9 mouse cellular contexts compared by ENCODE assay signal in genomic region chr11:78121176-78121575, GRCm38 (mm10). TPM values are rescaled to one million over a fixed set of nuclear protein-coding genes. Genes with fewer than 3 reads are reported as not detected.
DNase-seq lines count a peak whose midpoint lies in the region; TF ChIP-seq lines count a peak whose summit lies in the region.
"Had no signal": no experiment of that assay in that cellular context is flagged by ENCODE, and none has a peak within 500 bp of the region (broad histone marks: within the 10 kb centered on the region; RNA-seq: fewer than 3 reads in every experiment).

No protein-coding gene starts in this region.

- DNase-seq in cerebellum, adult 11-12 months, result peak; percentile 32
- no peak for DNase-seq in cerebellum, postnatal 4 days (ENCODE audit: low spot score in 2 of 2)
- DNase-seq in lung, adult 18-20 months, result peak; percentile 15 to 59
- DNase-seq in lung, adult 2 months, result no peak
- DNase-seq in heart, adult 9 months (ENCODE audit: low spot score in 2 of 2), result peak; percentile 67 to 71
- DNase-seq in lung, postnatal 14 days, result peak; percentile 23
- DNase-seq in testis, postnatal 14 days (ENCODE audit: low spot score), result no peak
- DNase-seq in left cerebral cortex, postnatal 4 days, result no peak
- DNase-seq: B cell, adult 2 months had no signal

- intact Hi-C loops in left cerebral cortex, postnatal 4 days (cut with DNase I), result no loop called here

- no peak for TF ChIP-seq POLR2A in lung, adult 2 months (IDR thresholded peaks at IDR 0.05; ENCODE audit: borderline replicate concordance, extremely low read depth, low read depth, low read length)

- no peak overlapping the region for H3K4me3 ChIP-seq in lung, adult 2 months (replicated peaks; ENCODE audit: extremely low read depth, low read depth, low read length)

- H3K4me1 ChIP-seq in lung, adult 2 months (ENCODE audit: control insufficient read depth, insufficient read depth, low read length), result peaks cover 26% of the 10 kb centered on the region

- WGBS in lung, adult 2 months, result 36% methylated on average over 5 of the region's 5 CpGs

- TF ChIP-seq CTCF in lung, adult 2 months (IDR thresholded peaks at IDR 0.05; ENCODE audit: insufficient read depth, low read length), result no peak

RNA-seq across cellular contexts. Expression of gene Fam222b, which starts 26.7 kb away (rescaled TPM):
- 21.6 and 25.6 TPM in 2 replicates for polyA plus RNA-seq in lung, adult 2 months (2012; rRNA removed)
- 10 to 100 TPM; 26.9 TPM for total RNA-seq in left cerebral cortex, postnatal 4 days (2021)

RNA-seq across cellular contexts. Expression of gene Eral1, which starts 41.0 kb away (rescaled TPM):
- 23.9 and 27.8 TPM in 2 replicates for polyA plus RNA-seq in lung, adult 2 months (2012; rRNA removed)
- total RNA-seq in left cerebral cortex, postnatal 4 days (2021), result 10 to 100 TPM; 20.0 to 21.0 TPM

RNA-seq across cellular contexts. Expression of gene Traf4, which starts 44.2 kb away (rescaled TPM):
- polyA plus RNA-seq in lung, adult 2 months (2012; rRNA removed), result 37.0 and 42.8 TPM in 2 replicates
- 10 to 100 TPM; 74.4 to 79.6 TPM for total RNA-seq in left cerebral cortex, postnatal 4 days (2021)

RNA-seq across cellular contexts. Expression of gene Nek8, which starts 55.3 kb away (rescaled TPM):
- 16.1 and 18.9 TPM in 2 replicates for polyA plus RNA-seq in lung, adult 2 months (2012; rRNA removed)
- 1 to 10 TPM; 6.0 to 6.5 TPM for total RNA-seq in left cerebral cortex, postnatal 4 days (2021)

RNA-seq across cellular contexts. Expression of gene Tlcd1, which starts 55.3 kb away (rescaled TPM):
- polyA plus RNA-seq in lung, adult 2 months (2012; rRNA removed), result 38.0 and 44.2 TPM in 2 replicates
- total RNA-seq in left cerebral cortex, postnatal 4 days (2021), result 10 to 100 TPM; 15.4 to 17.3 TPM

Comparison
In these comparisons a context has a peak if more than half of its experiments do, and no peak if none do; other contexts are left out.
1. DNase-seq: peak in cerebellum, adult 11-12 months (single experiment), lung, adult 18-20 months (2 of 2), heart, adult 9 months (2 of 2) and lung, postnatal 14 days (single experiment); none in cerebellum, postnatal 4 days (0 of 2), lung, adult 2 months (single experiment), testis, postnatal 14 days (single experiment) and left cerebral cortex, postnatal 4 days (single experiment).